Mouse (Mus musculus) MEL (cell line): ENCODE measurements around the gene Pdgfc.

ENCODE experiments used
- CHD2 ChIP-seq: IDR thresholded peaks from 2 replicates; pipeline ENCODE4 v1.6.1; 2011; ENCODE audit warnings: low read length, improper control_type of control experiment
- CTCF ChIP-seq, 3 experiments: IDR thresholded peaks in 2 of 3; conservative IDR thresholded peaks in 1 of 3; 2 replicates each; pipeline ENCODE4 v1.5.1; 2011 to 2012; ENCODE audit warnings: low read length in 3 of 3, low read depth in 2 of 3, mild to moderate bottlenecking in 2 of 3, improper control_type of control experiment in 1 of 3, inconsistent platforms in 1 of 3, mixed read lengths in 1 of 3, moderate library complexity in 1 of 3; ENCODE audit not compliant: control insufficient read depth in 1 of 3, insufficient read depth in 1 of 3, poor library complexity in 1 of 3, severe bottlenecking in 1 of 3
- EP300 ChIP-seq, 2 experiments: IDR thresholded peaks; 2 replicates each; pipeline ENCODE4 v1.6.1; 2011; ENCODE audit warnings: improper control_type of control experiment in 2 of 2, low read length in 2 of 2, low read depth in 1 of 2, mild to moderate bottlenecking in 1 of 2
- ETS1 ChIP-seq: IDR thresholded peaks from 2 replicates; pipeline ENCODE4 v1.6.1; 2012; ENCODE audit warnings: low read depth, mild to moderate bottlenecking, inconsistent platforms, low read length, improper control_type of control experiment, moderate library complexity
- GATA1 ChIP-seq: IDR thresholded peaks from 2 replicates; pipeline ENCODE4 v1.6.1; 2011; ENCODE audit warnings: low read depth, low read length, improper control_type of control experiment
- HCFC1 ChIP-seq: IDR thresholded peaks from 2 replicates; pipeline ENCODE4 v1.6.1; 2012; ENCODE audit warnings: low read depth, mild to moderate bottlenecking, inconsistent platforms, low read length, improper control_type of control experiment, moderate library complexity
- JUND ChIP-seq: IDR thresholded peaks from 2 replicates; pipeline ENCODE4 v1.6.1; 2011; ENCODE audit warnings: low read depth, mild to moderate bottlenecking, improper control_type of control experiment, low read length
- MEF2A ChIP-seq: IDR thresholded peaks from 2 replicates; pipeline ENCODE4 v1.6.1; 2014; ENCODE audit warnings: low read depth, mild to moderate bottlenecking, inconsistent platforms, low read length, improper control_type of control experiment; ENCODE audit not compliant: poor library complexity, insufficient replicate concordance, severe bottlenecking; ENCODE audit errors: extremely low read depth
- MXI1 ChIP-seq: IDR thresholded peaks from 2 replicates; pipeline ENCODE4 v1.6.1; 2011; ENCODE audit warnings: mild to moderate bottlenecking, low read depth, low read length, improper control_type of control experiment
- MYB ChIP-seq: IDR thresholded peaks from 2 replicates; pipeline ENCODE4 v1.6.1; 2011; ENCODE audit warnings: mild to moderate bottlenecking, low read depth, low read length, improper control_type of control experiment
- POLR2A ChIP-seq, 2 experiments: IDR thresholded peaks; 2 replicates each; pipeline ENCODE4 v1.6.1; 2011 to 2012; ENCODE audit warnings: low read length in 2 of 2, mild to moderate bottlenecking in 2 of 2, control low read depth in 1 of 2, improper control_type of control experiment in 1 of 2, low read depth in 1 of 2, moderate library complexity in 1 of 2; ENCODE audit not compliant: control insufficient read depth in 1 of 2, insufficient read depth in 1 of 2, poor library complexity in 1 of 2
- RAD21 ChIP-seq: IDR thresholded peaks from 2 replicates; pipeline ENCODE4 v1.6.1; 2011; ENCODE audit warnings: mild to moderate bottlenecking, low read depth, low read length, improper control_type of control experiment
- SMC3 ChIP-seq: IDR thresholded peaks from 2 replicates; pipeline ENCODE4 v1.6.1; 2011; ENCODE audit warnings: low read depth, low read length, improper control_type of control experiment
- USF1 ChIP-seq: IDR thresholded peaks from 2 replicates; pipeline ENCODE4 v1.6.1; 2014; ENCODE audit warnings: low read depth, mild to moderate bottlenecking, inconsistent platforms, low read length, improper control_type of control experiment, moderate library complexity

GRCm38 (mm10) chr3:81052422-81052821 is 16.2 kb downstream of the Pdgfc start:
- TF ChIP-seq RAD21 = no peak
- no peak for TF ChIP-seq EP300 (IDR thresholded peaks at IDR 0.05; ENCODE audit: low read depth in 1 of 2, low read length in 2 of 2)
- TF ChIP-seq MYB = no peak
- no peak for TF ChIP-seq ETS1
- TF ChIP-seq CTCF (IDR thresholded peaks at IDR 0.05 in 2 of 3, conservative IDR thresholded peaks at IDR 0.05 in 1 of 3; ENCODE audit: control insufficient read depth in 1 of 3, insufficient read depth in 1 of 3, low read depth in 2 of 3, low read length in 3 of 3, poor library complexity in 1 of 3, severe bottlenecking in 1 of 3) = no peak
- TF ChIP-seq POLR2A (IDR thresholded peaks at IDR 0.05; ENCODE audit: control insufficient read depth in 1 of 2, insufficient read depth in 1 of 2, low read depth in 1 of 2, low read length in 2 of 2, poor library complexity in 1 of 2) = no peak
- TF ChIP-seq JUND = no peak
- no peak for TF ChIP-seq MXI1
- TF ChIP-seq MEF2A = no peak
- no peak for TF ChIP-seq GATA1
- TF ChIP-seq HCFC1 = no peak
- TF ChIP-seq CHD2 = no peak
- TF ChIP-seq SMC3 = no peak
- TF ChIP-seq USF1 = no peak
